Mouse (Mus musculus) left cerebral cortex, adult 6 months (tissue): Measurements from ENCODE around the gene Ranbp1. TPM values are rescaled to one million over a fixed set of nuclear protein-coding genes. Genes with fewer than 3 reads are reported as not detected.

ENCODE experiments used
- long read RNA-seq, 2 experiments: library from polyadenylated mRNA; unstranded; transcript quantifications; one replicate each; pipeline ENCODE4 v2.0.0; 2019 to 2020
- polyA plus RNA-seq: library from polyadenylated mRNA; unstranded; fragments of <200 nt; fragmentation: Nextera tagmentation; gene quantifications from 2 replicates; pipeline ENCODE4 v1.2.3, GENCODE M21; 2021

Gene Ranbp1
- 170 and 179 TPM in 2 replicates for polyA plus RNA-seq
- long read RNA-seq, experiment 1, transcript Ranbp1-202 (6 exons, 1,085 nt) = major isoform, 139 of 161 reads
- long read RNA-seq, experiment 1, partial matches to known transcripts = 6 of 161 reads
- long read RNA-seq, experiment 1, other reads (novel, unspliced or antisense) = 16 of 161 reads
- long read RNA-seq, experiment 2, transcript Ranbp1-202 (6 exons, 1,085 nt) = major isoform, 132 of 215 reads
- long read RNA-seq, experiment 2, partial matches to known transcripts = 78 of 215 reads
- long read RNA-seq, experiment 2, other reads (novel, unspliced or antisense) = 4 of 215 reads

DNA sequence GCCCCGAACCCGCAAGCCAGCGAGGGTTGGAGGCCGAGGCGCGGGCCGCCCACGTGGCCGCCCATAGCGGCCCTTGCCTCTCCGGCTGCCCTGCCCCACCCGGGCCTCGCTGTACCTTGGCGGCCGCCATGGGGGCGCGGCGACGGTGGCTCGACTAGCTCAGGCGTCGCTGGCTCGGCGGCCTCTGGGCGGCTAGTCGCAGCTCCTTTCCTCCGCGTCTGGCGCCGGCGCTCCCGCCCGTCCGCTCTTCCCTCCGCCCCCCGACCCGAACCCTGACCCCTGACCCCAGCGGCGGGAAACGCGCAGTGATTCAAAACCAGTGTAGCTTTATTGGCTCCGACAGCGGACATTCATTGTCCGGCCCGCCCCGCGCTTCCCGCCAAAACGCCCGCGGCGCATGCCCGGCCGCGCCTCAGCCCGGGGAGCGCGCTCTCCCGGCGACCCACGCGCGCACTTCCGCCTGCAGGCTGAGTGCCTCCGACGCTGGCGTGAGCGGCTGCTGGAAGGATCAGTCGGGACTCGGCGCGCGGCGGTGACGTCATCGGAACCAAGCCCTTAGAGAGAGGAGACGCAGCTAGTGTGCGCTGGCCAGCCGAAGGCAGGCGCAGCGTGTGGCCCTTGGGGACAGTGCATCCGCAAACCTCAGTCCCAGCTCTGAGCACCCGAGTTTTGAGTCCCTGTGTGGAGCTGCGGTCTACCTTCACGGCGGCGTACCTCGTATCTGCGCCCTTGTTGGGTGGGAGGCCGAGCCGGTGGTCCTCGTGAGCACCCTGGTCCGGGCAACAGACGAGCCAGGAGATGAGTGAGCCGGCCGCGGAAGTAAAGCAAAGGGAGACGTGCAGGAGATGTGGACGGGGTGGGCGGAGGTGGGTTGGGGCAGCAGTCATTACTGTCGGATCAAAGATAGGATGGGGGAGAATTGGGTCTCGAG lies at the start of gene Ranbp1, which contains the start of gene Trmt2a:
Ranbp1 (minus strand) TSS at position 300 of the 931 bp plus-strand sequence.
Trmt2a (plus strand) TSS at position 247 of the 931 bp plus-strand sequence.

DNA sequence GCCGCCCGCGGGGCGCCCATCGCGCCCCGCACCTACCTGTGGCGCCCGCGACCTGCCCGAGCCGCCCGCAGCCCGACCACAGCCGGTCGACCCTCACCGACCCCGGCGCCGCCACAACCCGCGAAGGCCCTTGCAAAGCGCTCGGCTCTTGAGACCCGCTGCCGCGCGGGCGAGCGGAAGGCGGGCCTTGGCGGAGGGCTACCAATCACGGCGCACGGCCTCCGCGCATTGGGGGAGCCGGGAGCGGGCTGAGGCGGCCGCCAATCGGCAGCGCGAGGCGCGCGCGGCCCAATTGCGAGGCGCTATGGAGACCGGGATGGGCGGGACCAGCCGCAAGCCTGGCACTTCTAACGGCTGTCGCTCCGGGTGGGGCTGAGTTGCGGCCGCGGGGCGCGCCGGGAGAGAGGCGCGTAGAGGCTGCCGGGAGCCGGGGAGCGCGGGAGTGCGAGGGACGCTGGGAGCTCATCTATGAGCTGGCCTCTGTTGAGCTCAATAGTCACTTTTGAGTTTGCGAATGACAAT lies 40.6 kb upstream of the Ranbp1 start, which contains the start of gene Dgcr8:
Dgcr8 (minus strand) TSS at position 180 of the 522 bp plus-strand sequence.

DNA sequence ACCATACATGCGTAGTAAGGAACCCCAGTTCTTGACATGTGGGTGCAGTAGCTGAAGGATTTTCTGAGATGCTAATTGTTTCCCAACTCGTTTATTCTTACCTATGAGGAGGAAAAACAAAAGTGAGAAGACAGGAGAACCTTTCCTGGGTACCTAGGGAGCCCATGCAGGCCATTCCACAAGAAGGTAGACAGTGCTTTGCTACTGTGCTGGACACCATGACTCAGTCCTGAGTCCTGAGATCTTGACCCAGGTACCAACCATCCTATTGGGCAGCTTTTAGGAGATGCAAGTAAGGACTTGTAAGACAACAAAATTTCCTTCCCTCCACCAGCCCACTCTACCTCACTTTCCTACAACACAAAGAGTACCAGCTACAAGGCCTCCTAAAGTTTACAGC lies 9.7 kb upstream of the Ranbp1 start, which contains the start of gene Gm49776:
Gm49776 (minus strand) TSS at position 101 of the 400 bp plus-strand sequence.

DNA sequence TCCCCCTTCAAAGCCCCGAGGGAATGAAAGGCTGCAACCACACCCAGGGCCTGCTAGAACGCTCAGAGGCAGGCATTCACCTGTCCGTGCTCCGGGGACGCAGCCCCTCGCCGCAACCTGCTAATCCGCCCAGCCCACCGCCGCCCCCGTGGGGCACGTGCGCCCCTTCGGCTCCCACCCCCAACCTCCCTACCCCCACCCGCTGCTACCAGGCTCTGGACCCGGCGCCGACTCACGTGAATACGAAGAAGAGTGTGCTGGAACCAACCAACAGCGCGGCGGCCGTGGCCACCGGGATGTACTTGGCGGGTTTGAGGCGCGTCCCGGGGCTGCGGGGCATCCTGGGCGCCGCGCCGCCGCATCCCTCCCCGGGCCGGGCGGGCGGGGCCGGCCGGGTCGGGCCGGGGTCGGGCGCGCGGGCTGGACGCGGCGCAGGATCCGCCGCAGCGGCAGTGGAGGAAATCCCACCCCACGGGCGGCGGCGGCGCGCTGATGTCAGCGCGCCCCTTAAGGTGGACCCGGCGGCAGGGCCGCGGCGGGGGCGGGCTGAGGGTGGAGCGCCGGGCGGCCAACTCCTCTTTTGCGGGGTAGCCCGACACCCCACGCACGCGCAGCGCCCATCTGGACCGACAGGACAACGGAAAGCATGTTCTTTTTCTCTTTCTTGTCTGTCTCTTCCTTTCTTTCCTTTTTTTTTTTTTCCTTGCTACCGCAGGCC lies 13.7 kb downstream of the Ranbp1 start, which contains the start of gene Zdhhc8:
Zdhhc8 (minus strand) TSS at position 466 of the 718 bp plus-strand sequence.

DNA sequence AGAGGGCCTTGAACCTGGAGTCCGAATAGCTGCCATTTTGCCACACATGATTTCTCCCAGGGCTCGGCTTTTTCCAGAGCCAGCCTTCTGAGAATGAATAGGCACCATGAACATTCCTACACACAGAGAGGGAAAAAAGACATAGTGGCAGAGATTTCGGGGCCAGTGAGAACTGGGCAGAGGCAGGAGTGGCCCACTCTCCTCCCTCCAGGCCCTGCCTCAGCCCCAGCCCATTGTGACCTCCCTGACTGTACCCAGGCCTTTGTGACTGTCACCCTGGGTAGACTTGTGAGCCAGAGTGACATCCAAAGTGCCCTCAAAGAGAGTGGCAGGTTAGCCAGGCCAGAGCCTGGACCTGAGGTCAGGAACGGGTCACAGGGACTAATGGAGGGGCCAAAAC lies 31.0 kb downstream of the Ranbp1 start, which contains the start of gene Ccdc188:
Ccdc188 (plus strand) TSS at position 301 of the 400 bp plus-strand sequence.

Other genes starting within 250 kb of the Ranbp1 start
- 155 and 169 TPM in 2 replicates for gene Dgcr6, start 195.9 kb downstream of the Ranbp1 start, polyA plus RNA-seq
- gene Prodh, start 158.5 kb downstream of the Ranbp1 start, polyA plus RNA-seq = 45.3 and 63.1 TPM in 2 replicates
- gene Rtn4r, start 121.1 kb downstream of the Ranbp1 start, polyA plus RNA-seq = 14.9 and 66.7 TPM in 2 replicates
- not detected in 2 replicates for gene Ccdc188, start 30.9 kb downstream of the Ranbp1 start, polyA plus RNA-seq
- 25.9 and 36.8 TPM in 2 replicates for gene Zdhhc8, start 13.6 kb downstream of the Ranbp1 start, polyA plus RNA-seq
- gene Trmt2a, start 53 bp downstream of the Ranbp1 start, polyA plus RNA-seq = 34.2 and 37.7 TPM in 2 replicates
- not detected in 2 replicates for gene Gm49776, start 9.6 kb upstream of the Ranbp1 start, polyA plus RNA-seq
- 7.7 and 9.7 TPM in 2 replicates for gene Dgcr8, start 40.5 kb upstream of the Ranbp1 start, polyA plus RNA-seq
- gene Tango2, start 99.4 kb upstream of the Ranbp1 start, polyA plus RNA-seq = 157 and 170 TPM in 2 replicates
- gene Arvcf, start 99.5 kb upstream of the Ranbp1 start, polyA plus RNA-seq = 8.2 and 9.8 TPM in 2 replicates
- 43.7 and 49.9 TPM in 2 replicates for gene Txnrd2, start 177.7 kb upstream of the Ranbp1 start, polyA plus RNA-seq
- 178 and 179 TPM in 2 replicates for gene Comt, start 178.1 kb upstream of the Ranbp1 start, polyA plus RNA-seq
- gene Gnb1l, start 250.0 kb upstream of the Ranbp1 start, polyA plus RNA-seq = 10.3 and 11.3 TPM in 2 replicates